Mouse (Mus musculus): ENCODE measurements around the gene Gm5447. TPM values are rescaled to one million over a fixed set of nuclear protein-coding genes. Genes with fewer than 3 reads are reported as not detected.

Gene Gm5447
- polyA plus RNA-seq, 1 experiment from 2014 or later = not detected

DNA sequence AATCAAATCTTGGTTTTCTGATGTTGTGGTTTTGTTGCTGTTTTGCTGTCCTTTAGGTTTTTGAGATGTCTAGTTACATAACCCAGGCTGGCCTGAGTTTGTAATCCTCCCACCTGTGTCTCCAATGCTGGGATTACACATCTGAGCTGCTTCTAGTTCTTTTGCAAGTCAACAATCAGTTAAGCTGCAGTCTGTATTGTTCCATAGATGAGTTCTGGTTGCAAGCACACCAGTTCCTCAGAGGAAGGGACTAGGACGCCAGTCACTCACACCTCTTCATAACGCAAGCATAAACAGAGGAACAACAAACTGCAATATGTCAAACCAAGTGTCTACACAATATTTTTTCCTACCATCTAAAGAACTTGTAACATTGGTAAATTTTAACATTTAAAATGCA is 22.0 kb upstream of the Gm5447 start:
- DNase-seq (ENCODE audit: low spot score) (no peak), ATAC-seq (no peak)
- H3K4me1 ChIP-seq (ENCODE audit: control insufficient read depth, insufficient read depth, low read length) = no peaks in the 10 kb centered on the region
- no peaks in the 10 kb centered on the region for H3K9me3 ChIP-seq (replicated peaks; ENCODE audit: control insufficient read depth, low read length)
- no peak overlapping the region for H3K4me2 ChIP-seq (ENCODE audit: low read length)
- no peaks in the 10 kb centered on the region for H3K27me3 ChIP-seq (replicated peaks; ENCODE audit: control insufficient read depth, insufficient read depth, low read length)
- no peaks in the 10 kb centered on the region for H3K36me3 ChIP-seq (ENCODE audit: control insufficient read depth, insufficient read depth, low read length)
- H3K4me3 ChIP-seq (ENCODE audit: low read depth, low read length) = no peak overlapping the region
- H3K27ac ChIP-seq (ENCODE audit: low read depth, low read length) = no peak overlapping the region
- no peak overlapping the region for H3K9ac ChIP-seq (ENCODE audit: low read length)
- WGBS = 89% methylated on average over 2 of the region's 2 CpGs

DNA sequence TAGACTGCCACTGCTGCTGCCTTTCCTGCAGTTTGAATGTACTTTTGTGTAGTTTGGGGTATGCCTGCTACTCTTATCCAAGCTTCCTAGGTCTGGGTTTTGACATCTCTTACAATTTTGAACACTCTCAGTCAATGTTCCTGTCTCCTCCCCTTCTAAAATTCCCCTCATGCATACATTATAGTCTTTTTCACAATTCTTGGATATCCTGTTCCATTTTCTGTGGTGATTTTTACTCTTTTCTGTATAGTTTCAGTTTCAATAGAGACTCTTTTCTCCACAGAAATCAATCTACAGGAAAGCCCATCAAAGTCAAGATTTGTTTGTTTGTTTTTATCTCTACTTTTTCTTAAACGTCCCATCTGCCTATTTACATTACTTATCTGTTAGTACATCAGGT is 20.4 kb upstream of the Gm5447 start:
- no peak overlapping the region for H3K4me2 ChIP-seq (ENCODE audit: low read length)
- no peak overlapping the region for H3K4me3 ChIP-seq (ENCODE audit: low read depth, low read length)
- no peak overlapping the region for H3K9ac ChIP-seq (ENCODE audit: low read length)
- no peak overlapping the region for H3K27ac ChIP-seq (ENCODE audit: low read depth, low read length)
- ATAC-seq (no peak), DNase-seq (ENCODE audit: low spot score) (no peak)
- H3K36me3 ChIP-seq (ENCODE audit: control insufficient read depth, insufficient read depth, low read length) = no peaks in the 10 kb centered on the region
- no peaks in the 10 kb centered on the region for H3K27me3 ChIP-seq (replicated peaks; ENCODE audit: control insufficient read depth, insufficient read depth, low read length)
- WGBS = 86% methylated on average over 1 of the region's 1 CpGs
- H3K9me3 ChIP-seq (replicated peaks; ENCODE audit: control insufficient read depth, low read length) = no peaks in the 10 kb centered on the region
- no peaks in the 10 kb centered on the region for H3K4me1 ChIP-seq (ENCODE audit: control insufficient read depth, insufficient read depth, low read length)

DNA sequence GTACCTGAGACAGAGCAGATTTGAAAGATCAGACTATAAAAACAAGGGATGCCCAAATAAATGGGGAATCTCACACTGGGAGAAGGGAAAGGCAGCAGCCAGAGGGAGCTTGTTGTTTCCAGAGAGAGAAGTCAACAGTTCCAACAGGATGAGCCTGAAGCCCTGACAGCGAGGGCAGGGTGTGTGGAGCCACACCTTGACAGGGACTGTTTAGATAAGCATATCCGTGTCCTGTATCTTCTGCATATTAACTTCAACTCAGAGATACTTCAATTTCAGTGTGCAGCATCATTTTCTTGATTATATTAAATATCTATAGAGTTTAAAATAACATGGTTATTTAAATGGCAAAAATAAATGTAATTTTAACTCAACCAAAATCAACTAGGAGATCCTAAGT is 13.3 kb upstream of the Gm5447 start:
- Histone ChIP-seq H3K4me1 (ENCODE audit: control insufficient read depth, insufficient read depth, low read length) (no peaks in the 10 kb centered on the region), H3K4me3 (ENCODE audit: low read depth, low read length) (no peak overlapping the region), H3K27me3 (replicated peaks; ENCODE audit: control insufficient read depth, insufficient read depth, low read length) (no peaks in the 10 kb centered on the region), H3K4me2 (ENCODE audit: low read length) (no peak overlapping the region), H3K9me3 (replicated peaks; ENCODE audit: control insufficient read depth, low read length) (no peaks in the 10 kb centered on the region), H3K9ac (ENCODE audit: low read length) (no peak overlapping the region), H3K27ac (ENCODE audit: low read depth, low read length) (no peak overlapping the region), H3K36me3 (ENCODE audit: control insufficient read depth, insufficient read depth, low read length) (0 out of 2 replicates have a peak, but pooled peaks cover 5% of the 10 kb centered on the region)
- ATAC-seq (no peak), DNase-seq (ENCODE audit: low spot score) (no peak)
- WGBS = 97% methylated on average over 2 of the region's 2 CpGs

DNA sequence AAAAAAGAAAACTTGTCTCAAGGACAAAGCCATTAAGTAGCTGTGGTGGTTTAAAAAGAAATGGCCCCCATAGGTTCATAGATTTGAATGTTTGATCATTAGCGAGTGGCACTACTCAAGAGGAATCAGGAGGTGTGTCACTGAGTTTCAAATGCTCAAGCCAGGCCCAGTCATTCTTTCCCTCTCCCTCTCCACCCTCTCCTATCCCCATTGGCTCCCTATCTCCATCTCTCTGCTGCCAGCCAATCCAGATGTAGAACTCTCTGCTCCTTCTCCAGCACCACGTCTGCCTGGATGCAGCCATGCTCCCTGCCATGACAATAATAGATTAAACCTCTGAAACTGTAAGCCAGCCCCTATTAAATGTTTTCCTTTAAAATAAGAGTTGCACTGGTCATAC is 12.1 kb upstream of the Gm5447 start:
- 56% methylated on average over 2 of the region's 2 CpGs for WGBS
- Histone ChIP-seq H3K4me3 (ENCODE audit: low read depth, low read length) (no peak overlapping the region), H3K4me1 (ENCODE audit: control insufficient read depth, insufficient read depth, low read length) (peaks cover 4% of the 10 kb centered on the region; the same call in 1 of the 2 replicates), H3K36me3 (ENCODE audit: control insufficient read depth, insufficient read depth, low read length) (0 out of 2 replicates have a peak, but pooled peaks cover 5% of the 10 kb centered on the region), H3K4me2 (ENCODE audit: low read length) (no peak overlapping the region), H3K27ac (ENCODE audit: low read depth, low read length) (no peak overlapping the region), H3K27me3 (replicated peaks; ENCODE audit: control insufficient read depth, insufficient read depth, low read length) (no peaks in the 10 kb centered on the region), H3K9ac (ENCODE audit: low read length) (no peak overlapping the region), H3K9me3 (replicated peaks; ENCODE audit: control insufficient read depth, low read length) (no peaks in the 10 kb centered on the region)
- ATAC-seq = no peak
- DNase-seq (ENCODE audit: low spot score) = no peak

DNA sequence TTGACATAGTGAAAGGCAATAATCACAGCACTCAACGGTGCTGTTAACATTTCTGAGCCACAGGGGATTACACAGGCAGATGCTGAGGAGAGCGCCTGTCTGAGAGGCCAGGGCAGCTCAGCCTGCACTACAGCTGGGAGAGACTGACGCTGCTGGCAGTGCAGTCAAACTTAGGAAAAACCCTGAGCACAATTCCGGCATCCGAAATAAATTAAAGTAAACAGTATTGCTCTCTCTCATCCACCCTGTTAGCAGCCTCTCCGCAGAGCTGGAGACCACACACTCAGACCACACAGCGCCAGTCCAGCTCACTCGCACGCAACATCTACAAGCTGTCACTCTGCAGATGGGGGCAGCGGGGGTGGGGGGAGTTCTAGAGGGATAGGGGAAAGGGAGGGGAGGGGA is 7.5 kb upstream of the Gm5447 start:
- peak; percentile 72 for ATAC-seq
- peaks cover 7% of the 10 kb centered on the region; the same call in 1 of the 2 replicates for H3K4me1 ChIP-seq (ENCODE audit: control insufficient read depth, insufficient read depth, low read length)
- peak overlapping the region; percentile 18; the same call in 1 of the 2 replicates for H3K9ac ChIP-seq (ENCODE audit: low read length)
- peak; percentile 22 for DNase-seq (ENCODE audit: low spot score)
- no peak overlapping the region for H3K27ac ChIP-seq (ENCODE audit: low read depth, low read length)
- no peaks in the 10 kb centered on the region for H3K36me3 ChIP-seq (ENCODE audit: control insufficient read depth, insufficient read depth, low read length)
- H3K4me2 ChIP-seq (ENCODE audit: low read length) = peak overlapping the region; percentile 17; the same call in 1 of the 2 replicates
- no peaks in the 10 kb centered on the region for H3K27me3 ChIP-seq (replicated peaks; ENCODE audit: control insufficient read depth, insufficient read depth, low read length)
- WGBS = 17% methylated on average over 10 of the region's 10 CpGs
- H3K4me3 ChIP-seq (ENCODE audit: low read depth, low read length) = no peak overlapping the region
- H3K9me3 ChIP-seq (replicated peaks; ENCODE audit: control insufficient read depth, low read length) = no peaks in the 10 kb centered on the region

DNA sequence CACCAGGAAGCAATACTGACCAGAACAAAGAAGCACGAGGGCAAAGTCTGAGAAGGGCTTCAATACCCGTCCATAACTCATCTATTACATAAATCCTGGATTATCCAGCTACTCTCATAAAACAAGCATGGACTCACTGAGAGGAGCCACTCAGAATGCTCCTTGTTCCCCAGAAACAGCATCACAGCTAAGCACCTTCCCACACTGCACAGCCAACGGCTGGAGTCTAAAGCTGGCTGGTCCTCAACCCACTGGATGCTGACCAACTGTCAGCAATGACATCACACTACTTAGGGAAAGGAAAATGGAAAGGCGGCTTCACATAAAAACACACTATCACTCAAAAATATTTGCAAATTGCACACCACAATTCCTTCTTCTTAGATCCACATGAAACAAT is 5.7 kb upstream of the Gm5447 start:
- H3K27me3 ChIP-seq (replicated peaks; ENCODE audit: control insufficient read depth, insufficient read depth, low read length) = no peaks in the 10 kb centered on the region
- no peaks in the 10 kb centered on the region for H3K36me3 ChIP-seq (ENCODE audit: control insufficient read depth, insufficient read depth, low read length)
- no peak for DNase-seq (ENCODE audit: low spot score)
- 67% methylated on average over 4 of the region's 4 CpGs for WGBS
- H3K27ac ChIP-seq (ENCODE audit: low read depth, low read length) = no peak overlapping the region
- no peak overlapping the region for H3K4me2 ChIP-seq (ENCODE audit: low read length)
- H3K4me3 ChIP-seq (ENCODE audit: low read depth, low read length) = no peak overlapping the region
- H3K9me3 ChIP-seq (replicated peaks; ENCODE audit: control insufficient read depth, low read length) = no peaks in the 10 kb centered on the region
- no peak for ATAC-seq
- peaks cover 9% of the 10 kb centered on the region; the same call in 1 of the 2 replicates for H3K4me1 ChIP-seq (ENCODE audit: control insufficient read depth, insufficient read depth, low read length)
- H3K9ac ChIP-seq (ENCODE audit: low read length) = no peak overlapping the region

DNA sequence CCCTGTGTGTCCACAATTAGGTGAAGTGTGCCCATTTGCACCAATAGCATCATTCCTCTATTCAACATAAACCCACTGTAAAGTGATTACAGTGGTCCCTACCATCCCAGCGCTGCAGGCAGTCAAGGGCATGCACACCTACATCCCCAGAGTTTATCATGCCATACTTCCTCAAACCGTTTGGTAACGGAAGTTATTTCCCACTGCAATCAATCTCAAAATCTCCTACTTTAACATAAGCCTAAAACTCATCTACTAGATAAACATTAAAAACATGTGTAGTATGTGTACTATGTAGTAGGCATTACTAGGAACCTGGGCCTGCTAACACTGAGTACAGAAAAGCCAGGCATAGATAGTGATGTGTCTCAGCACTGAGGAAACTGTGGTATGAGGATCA is 3.0 kb upstream of the Gm5447 start:
- no peak for DNase-seq (ENCODE audit: low spot score)
- 96% methylated on average over 3 of the region's 3 CpGs for WGBS
- Histone ChIP-seq H3K9me3 (replicated peaks; ENCODE audit: control insufficient read depth, low read length) (no peaks in the 10 kb centered on the region), H3K4me2 (ENCODE audit: low read length) (no peak overlapping the region), H3K4me3 (ENCODE audit: low read depth, low read length) (no peak overlapping the region), H3K4me1 (ENCODE audit: control insufficient read depth, insufficient read depth, low read length) (peaks cover 12% of the 10 kb centered on the region; the same call in 1 of the 2 replicates), H3K36me3 (ENCODE audit: control insufficient read depth, insufficient read depth, low read length) (no peaks in the 10 kb centered on the region), H3K27me3 (replicated peaks; ENCODE audit: control insufficient read depth, insufficient read depth, low read length) (no peaks in the 10 kb centered on the region), H3K27ac (ENCODE audit: low read depth, low read length) (no peak overlapping the region), H3K9ac (ENCODE audit: low read length) (no peak overlapping the region)
- no peak for ATAC-seq

DNA sequence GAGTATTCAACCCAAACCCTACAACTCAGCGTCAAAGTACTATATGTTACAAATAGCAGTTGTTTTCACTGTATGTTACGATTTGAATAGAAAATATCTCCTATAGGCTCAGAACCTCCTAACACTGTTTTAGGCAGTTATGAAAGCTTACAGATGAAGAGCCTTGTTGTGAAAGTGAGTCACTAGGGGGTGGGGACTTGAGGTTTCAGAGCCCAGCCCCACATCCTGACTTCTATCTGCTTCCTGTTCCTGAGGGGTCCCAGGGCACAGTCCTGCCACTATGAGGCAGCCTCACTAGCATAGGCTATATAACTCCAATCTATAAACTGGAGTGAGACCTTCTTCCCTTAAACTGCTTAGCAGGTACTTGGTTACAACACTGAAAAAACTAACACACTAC is 1.9 kb upstream of the Gm5447 start:
- Histone ChIP-seq H3K27me3 (replicated peaks; ENCODE audit: control insufficient read depth, insufficient read depth, low read length) (no peaks in the 10 kb centered on the region), H3K4me3 (ENCODE audit: low read depth, low read length) (no peak overlapping the region), H3K27ac (ENCODE audit: low read depth, low read length) (no peak overlapping the region), H3K9me3 (replicated peaks; ENCODE audit: control insufficient read depth, low read length) (no peaks in the 10 kb centered on the region), H3K36me3 (ENCODE audit: control insufficient read depth, insufficient read depth, low read length) (no peaks in the 10 kb centered on the region), H3K4me2 (ENCODE audit: low read length) (no peak overlapping the region), H3K4me1 (ENCODE audit: control insufficient read depth, insufficient read depth, low read length) (peaks cover 9% of the 10 kb centered on the region; the same call in 1 of the 2 replicates), H3K9ac (ENCODE audit: low read length) (no peak overlapping the region)
- DNase-seq (ENCODE audit: low spot score) = no peak
- WGBS = 91% methylated on average over 2 of the region's 2 CpGs
- no peak for ATAC-seq

DNA sequence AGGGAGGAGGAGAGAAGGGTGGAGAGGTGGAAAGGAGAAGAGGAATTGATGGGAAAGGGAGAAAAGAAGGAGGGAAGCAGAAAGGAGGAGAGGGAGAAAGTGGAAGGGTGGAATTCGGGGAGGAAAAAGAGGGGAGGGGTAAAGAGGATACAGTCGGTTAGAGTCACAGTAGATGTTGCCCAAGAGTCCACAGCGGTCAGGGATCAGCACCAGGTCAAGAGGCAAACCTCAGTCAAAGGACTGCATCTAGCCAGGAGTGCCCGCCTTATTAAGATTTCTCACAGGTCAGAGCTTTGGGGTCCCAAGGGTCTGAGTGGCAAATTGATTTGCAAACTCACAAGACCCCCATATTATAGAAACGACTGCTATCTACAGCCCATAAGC is 235 bp downstream of the Gm5447 start:
- H3K27ac ChIP-seq (ENCODE audit: low read depth, low read length) = no peak overlapping the region

More for the DNA sequence above, 235 bp downstream of the Gm5447 start:
- Histone ChIP-seq H3K4me2 (ENCODE audit: low read length) (peak overlapping the region; percentile 54), H3K27me3 (replicated peaks; ENCODE audit: control insufficient read depth, insufficient read depth, low read length) (no peaks in the 10 kb centered on the region), H3K4me1 (ENCODE audit: control insufficient read depth, insufficient read depth, low read length) (peaks cover 6% of the 10 kb centered on the region; the same call in 1 of the 2 replicates), H3K9ac (ENCODE audit: low read length) (peak overlapping the region; percentile 90), H3K9me3 (replicated peaks; ENCODE audit: control insufficient read depth, low read length) (no peaks in the 10 kb centered on the region), H3K4me3 (ENCODE audit: low read depth, low read length) (peak overlapping the region; percentile 80), H3K36me3 (ENCODE audit: control insufficient read depth, insufficient read depth, low read length) (no peaks in the 10 kb centered on the region)
- ATAC-seq = peak; percentile 45; the same call in 1 of the 2 replicates
- WGBS = 26% methylated on average over 5 of the region's 5 CpGs
- DNase-seq (ENCODE audit: low spot score) = no peak

Measured in forebrain, embryonic 14.5 days (tissue).